Mouse (Mus musculus) gastrocnemius, postnatal 14 days (tissue): Measurements from ENCODE around the gene Csmd2. TPM values are rescaled to one million over a fixed set of nuclear protein-coding genes. Genes with fewer than 3 reads are reported as not detected.

Source experiments
- total RNA-seq, 2 experiments: library from RNA; stranded (reverse); gene quantifications; 2 replicates each; pipeline ENCODE4 v1.2.3; 2021

Gene Csmd2
- total RNA-seq, 2 experiments from 2014 or later, result 0.08 to 0.18 TPM

Other genes with a start within 250 kb of the Csmd2 start
- not detected for gene CK137956, start 16.9 kb upstream of the Csmd2 start, total RNA-seq